Mouse (Mus musculus) CH12.LX (cell line): ENCODE measurements around the gene Tomm40. TPM values are rescaled to one million over a fixed set of nuclear protein-coding genes. Genes with fewer than 3 reads are reported as not detected.

Experiments used
- DNase-seq: peaks from one replicate; pipeline ENCODE4 v3.0.0-alpha.2; 2013; ENCODE audit errors: extremely low read depth
- H3K27ac ChIP-seq: 2 replicates; pipeline ENCODE4 v1.5.1; 2012; ENCODE audit warnings: low read depth, mild to moderate bottlenecking, control low read depth, moderate library complexity; ENCODE audit not compliant: insufficient read depth
- H3K27me3 ChIP-seq: replicated peaks from 2 replicates; pipeline ENCODE3; 2012; ENCODE audit warnings: inconsistent platforms
- H3K36me3 ChIP-seq, 2 experiments: replicated peaks in 1 of 2; 2 replicates each; pipeline versions ENCODE3 to v1.6.1; 2012; ENCODE audit warnings: inconsistent platforms in 1 of 2, low read length in 1 of 2, mild to moderate bottlenecking in 1 of 2, mixed read lengths in 1 of 2, moderate library complexity in 1 of 2; ENCODE audit not compliant: control insufficient read depth in 1 of 2, insufficient read depth in 1 of 2
- H3K4me1 ChIP-seq, 2 experiments: 2 replicates each; pipeline ENCODE4 v1.6.1; 2012; ENCODE audit warnings: inconsistent platforms in 1 of 2, moderate library complexity in 1 of 2; ENCODE audit not compliant: insufficient read depth in 2 of 2, control insufficient read depth in 1 of 2
- H3K4me2 ChIP-seq: 2 replicates; pipeline ENCODE4 v1.6.1; 2012; ENCODE audit warnings: low read depth, mild to moderate bottlenecking, control low read depth; ENCODE audit not compliant: poor library complexity, insufficient read depth, severe bottlenecking
- H3K4me3 ChIP-seq, 3 experiments: fragments of 150-350 bp in 1 of 3; sonication (generic) in 1 of 3; replicated peaks in 1 of 3; 2 replicates each; pipeline versions ENCODE3 to v1.5.1; 2011 to 2012; ENCODE audit warnings: low read depth in 2 of 3, low read length in 2 of 3, mild to moderate bottlenecking in 2 of 3, moderate library complexity in 2 of 3, control low read depth in 1 of 3, improper control_type of control experiment in 1 of 3, inconsistent platforms in 1 of 3, mixed read lengths in 1 of 3; ENCODE audit not compliant: poor library complexity in 1 of 3
- H3K79me2 ChIP-seq: replicated peaks from 2 replicates; pipeline ENCODE4 v1.6.1; 2012; ENCODE audit warnings: mild to moderate bottlenecking, moderate library complexity; ENCODE audit not compliant: control insufficient read depth, poor library complexity, insufficient read depth, severe bottlenecking; ENCODE audit errors: extremely low read depth
- H3K9ac ChIP-seq: 2 replicates; pipeline ENCODE4 v1.6.1; 2012; ENCODE audit warnings: low read depth, mild to moderate bottlenecking, control low read depth, moderate library complexity; ENCODE audit not compliant: insufficient read depth
- H3K9me3 ChIP-seq: replicated peaks from 2 replicates; pipeline ENCODE3; 2012; ENCODE audit warnings: low read length, inconsistent platforms, mixed read lengths
- CHD1 ChIP-seq: IDR thresholded peaks from 2 replicates; pipeline ENCODE4 v1.6.1; 2012; ENCODE audit warnings: low read depth, low read length, improper control_type of control experiment, inconsistent platforms
- CHD2 ChIP-seq: IDR thresholded peaks from 2 replicates; pipeline ENCODE4 v1.6.1; 2011; ENCODE audit warnings: low read length, improper control_type of control experiment
- ELF1 ChIP-seq: IDR thresholded peaks from 2 replicates; pipeline ENCODE4 v1.6.1; 2014; ENCODE audit warnings: low read depth, mild to moderate bottlenecking, inconsistent platforms, low read length, improper control_type of control experiment
- EP300 ChIP-seq: IDR thresholded peaks from 2 replicates; pipeline ENCODE4 v1.6.1; 2011; ENCODE audit warnings: low read length, improper control_type of control experiment
- GABPA ChIP-seq: IDR thresholded peaks from 2 replicates; pipeline ENCODE4 v1.6.1; 2012; ENCODE audit warnings: low read depth, low read length, improper control_type of control experiment, inconsistent platforms; ENCODE audit not compliant: insufficient replicate concordance
- HCFC1 ChIP-seq: IDR thresholded peaks from 2 replicates; pipeline ENCODE4 v1.6.1; 2012; ENCODE audit warnings: low read depth, mild to moderate bottlenecking, inconsistent platforms, low read length, improper control_type of control experiment
- IRF4 ChIP-seq: IDR thresholded peaks from 2 replicates; pipeline ENCODE4 v1.6.1; 2014; ENCODE audit warnings: low read depth, mild to moderate bottlenecking, inconsistent platforms, low read length, improper control_type of control experiment
- JUND ChIP-seq: conservative IDR thresholded peaks from 2 replicates; pipeline ENCODE4 v1.6.1; 2011; ENCODE audit warnings: low read depth, low read length, improper control_type of control experiment
- KAT2A ChIP-seq: IDR thresholded peaks from 2 replicates; pipeline ENCODE4 v1.6.1; 2012; ENCODE audit warnings: low read length, improper control_type of control experiment, inconsistent platforms; ENCODE audit not compliant: insufficient replicate concordance
- MAFK ChIP-seq: IDR thresholded peaks from 2 replicates; pipeline ENCODE4 v1.6.1; 2011; ENCODE audit warnings: low read length, improper control_type of control experiment; ENCODE audit not compliant: insufficient replicate concordance
- MAX ChIP-seq: IDR thresholded peaks from 2 replicates; pipeline ENCODE4 v1.6.1; 2011; ENCODE audit warnings: low read length, improper control_type of control experiment
- MEF2A ChIP-seq: IDR thresholded peaks from 2 replicates; pipeline ENCODE4 v1.6.1; 2014; ENCODE audit warnings: low read depth, mild to moderate bottlenecking, inconsistent platforms, low read length, improper control_type of control experiment, borderline replicate concordance
- MYC ChIP-seq: IDR thresholded peaks from 2 replicates; pipeline ENCODE4 v1.6.1; 2011; ENCODE audit warnings: low read depth, mild to moderate bottlenecking, improper control_type of control experiment, low read length
- NRF1 ChIP-seq: IDR thresholded peaks from 2 replicates; pipeline ENCODE4 v1.6.1; 2014; ENCODE audit warnings: low read depth, mild to moderate bottlenecking, inconsistent platforms, low read length, improper control_type of control experiment, moderate library complexity
- PAX5 ChIP-seq: IDR thresholded peaks from 2 replicates; pipeline ENCODE4 v1.6.1; 2012; ENCODE audit warnings: low read length, inconsistent platforms, mixed read lengths
- POLR2A ChIP-seq: IDR thresholded peaks from 2 replicates; pipeline ENCODE4 v1.6.1; 2011; ENCODE audit warnings: low read depth, mild to moderate bottlenecking, improper control_type of control experiment, low read length
- POLR2AphosphoS2 ChIP-seq: IDR thresholded peaks from 2 replicates; pipeline ENCODE4 v1.6.1; 2011; ENCODE audit warnings: low read depth, low read length, improper control_type of control experiment
- RAD21 ChIP-seq: IDR thresholded peaks from 2 replicates; pipeline ENCODE4 v1.6.1; 2011; ENCODE audit warnings: low read depth, mild to moderate bottlenecking, low read length, improper control_type of control experiment, moderate library complexity
- TBP ChIP-seq: conservative IDR thresholded peaks from 2 replicates; pipeline ENCODE4 v1.6.1; 2011; ENCODE audit warnings: low read depth, low read length, improper control_type of control experiment
- TCF12 ChIP-seq: IDR thresholded peaks from 2 replicates; pipeline ENCODE4 v1.6.1; 2014; ENCODE audit warnings: low read depth, mild to moderate bottlenecking, inconsistent platforms, low read length, improper control_type of control experiment
- USF2 ChIP-seq: conservative IDR thresholded peaks from 2 replicates; pipeline ENCODE4 v1.6.1; 2011; ENCODE audit warnings: low read depth, low read length, improper control_type of control experiment
- ZC3H11A ChIP-seq: IDR thresholded peaks from 2 replicates; pipeline ENCODE4 v1.6.1; 2012; ENCODE audit warnings: low read depth, mild to moderate bottlenecking, inconsistent platforms, low read length, improper control_type of control experiment
- ZKSCAN1 ChIP-seq: IDR thresholded peaks from 2 replicates; pipeline ENCODE4 v1.6.1; 2012; ENCODE audit warnings: low read depth, inconsistent platforms, low read length, improper control_type of control experiment, borderline replicate concordance
- ZMIZ1 ChIP-seq: IDR thresholded peaks from 2 replicates; pipeline ENCODE4 v1.6.1; 2012; ENCODE audit warnings: low read depth, mild to moderate bottlenecking, inconsistent platforms, low read length, improper control_type of control experiment
- ZNF384 ChIP-seq: IDR thresholded peaks from 2 replicates; pipeline ENCODE4 v1.6.1; 2012; ENCODE audit warnings: low read depth, low read length, improper control_type of control experiment, inconsistent platforms
- dilution Hi-C: fragments of 300-500 bp; cut with MboI; formaldehyde crosslinking; loops from 2 replicates; pipeline ENCODE4 v1.14.3; 2020; ENCODE audit warnings: low sequenced_read_pairs; ENCODE audit not compliant: extremely low pct_unique_long_range_greater_than_20kb, extremely low pct_ligation_motif_present
- in situ Hi-C: fragments of 300-500 bp; cut with MboI; formaldehyde crosslinking; loops from 3 replicates; pipeline ENCODE4 v1.14.3; 2019; ENCODE audit warnings: low sequenced_read_pairs, low pct_ligation_motif_present, low pct_unique_long_range_greater_than_20kb, mixed read lengths
- polyA plus RNA-seq: library from polyadenylated mRNA; unstranded; fragments of >175 nt; gene quantifications from 2 replicates; pipeline ENCODE4 v1.2.1, GENCODE M21; 2012; ENCODE audit warnings: low read depth; ENCODE audit not compliant: insufficient read length
- total RNA-seq, 2 experiments: library from RNA; depleted of rRNA; stranded (reverse); fragments of 300-350 nt in 1 of 2; fragments of >200 nt in 1 of 2; gene quantifications; 2 replicates each; pipeline ENCODE4 v1.2.3; 2012 to 2014

Gene Tomm40
- total and polyA plus RNA-seq, 3 experiments: 115 to 221 (median 179) TPM

GRCm38 (mm10) chr7:19746426-19747201 lies 31.4 kb upstream of the Tomm40 start:
- no peak overlapping the region for H3K4me2 ChIP-seq
- peaks cover 13 to 44% of the 10 kb centered on the region in 2 experiments for H3K4me1 ChIP-seq
- DNase-seq: no peak
- in situ Hi-C loops: no loop called here
- no peaks in the 10 kb centered on the region for H3K9me3 ChIP-seq
- peaks cover 8% of the 10 kb centered on the region for H3K27me3 ChIP-seq
- no peak overlapping the region for H3K9ac ChIP-seq
- no peak for TF ChIP-seq CHD2
- TF ChIP-seq RAD21: no peak
- no peak for TF ChIP-seq ZKSCAN1
- no peak for TF ChIP-seq ZNF384
- no peak for TF ChIP-seq POLR2A
- no peak for TF ChIP-seq TCF12
- TF ChIP-seq HCFC1: no peak
- no peak for TF ChIP-seq IRF4
- TF ChIP-seq MAFK: no peak
- no peak for TF ChIP-seq MYC
- no peak for TF ChIP-seq ZC3H11A
- no peak for TF ChIP-seq NRF1
- no peak for TF ChIP-seq PAX5
- TF ChIP-seq CHD1: no peak
- TF ChIP-seq MAX: no peak
- H3K79me2 ChIP-seq: no peaks in the 10 kb centered on the region
- no peak overlapping the region for H3K27ac ChIP-seq
- dilution Hi-C loops: no loop called here
- H3K4me3 ChIP-seq: no peak overlapping the region
- H3K36me3 ChIP-seq: peaks cover 0 to 10% of the 10 kb centered on the region in 2 experiments

DNA sequence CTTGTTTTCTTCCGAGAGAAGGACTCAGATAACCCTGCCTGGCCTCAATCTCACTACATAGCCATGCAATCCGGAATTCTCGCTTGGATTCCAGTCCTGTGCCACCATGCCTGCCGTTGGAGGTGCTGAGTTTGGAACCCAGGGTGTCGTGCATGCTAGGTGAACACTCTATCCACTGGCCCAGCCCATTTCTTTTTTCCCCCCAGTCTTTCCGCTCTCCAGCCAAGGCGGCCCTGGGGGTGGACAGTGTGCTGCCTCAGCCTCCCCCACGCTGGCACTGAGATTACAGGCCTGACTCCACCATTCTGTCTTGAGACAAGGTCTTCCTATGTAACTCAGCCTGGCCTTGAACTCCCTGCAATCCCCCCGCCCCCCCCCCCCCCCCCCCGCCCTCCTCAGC lies 30.7 kb upstream of the Tomm40 start:
- H3K36me3 ChIP-seq: peaks cover 0 to 10% of the 10 kb centered on the region in 2 experiments
- TF ChIP-seq ZMIZ1 (no peak), POLR2AphosphoS2 (no peak), USF2 (no peak), GABPA (no peak), TBP (no peak), JUND (no peak), ZNF384 (no peak), KAT2A (no peak), ELF1 (no peak), MEF2A (no peak), EP300 (no peak)
- H3K9ac ChIP-seq: no peak overlapping the region
- no peaks in the 10 kb centered on the region for H3K79me2 ChIP-seq
- DNase-seq: no peak
- H3K4me2 ChIP-seq: no peak overlapping the region
- no peaks in the 10 kb centered on the region for H3K9me3 ChIP-seq
- H3K27ac ChIP-seq: no peak overlapping the region
- in situ Hi-C loops: no loop called here
- peaks cover 5% of the 10 kb centered on the region for H3K27me3 ChIP-seq
- H3K4me1 ChIP-seq: peaks cover 12 to 50% of the 10 kb centered on the region in 2 experiments
- dilution Hi-C loops: no loop called here
- H3K4me3 ChIP-seq: no peak overlapping the region
